Mouse (Mus musculus) CH12.LX (cell line): Measurements from ENCODE around the gene Gh. TPM values are rescaled to one million over a fixed set of nuclear protein-coding genes. Genes with fewer than 3 reads are reported as not detected.

Source experiments
- DNase-seq: peaks from one replicate; pipeline ENCODE4 v3.0.0-alpha.2; 2013; ENCODE audit errors: extremely low read depth
- H3K27ac ChIP-seq: 2 replicates; pipeline ENCODE4 v1.5.1; 2012; ENCODE audit warnings: low read depth, mild to moderate bottlenecking, control low read depth, moderate library complexity; ENCODE audit not compliant: insufficient read depth
- H3K27me3 ChIP-seq: replicated peaks from 2 replicates; pipeline ENCODE3; 2012; ENCODE audit warnings: inconsistent platforms
- H3K36me3 ChIP-seq, 2 experiments: replicated peaks in 1 of 2; 2 replicates each; pipeline versions ENCODE3 to v1.6.1; 2012; ENCODE audit warnings: inconsistent platforms in 1 of 2, low read length in 1 of 2, mild to moderate bottlenecking in 1 of 2, mixed read lengths in 1 of 2, moderate library complexity in 1 of 2; ENCODE audit not compliant: control insufficient read depth in 1 of 2, insufficient read depth in 1 of 2
- H3K4me1 ChIP-seq, 2 experiments: 2 replicates each; pipeline ENCODE4 v1.6.1; 2012; ENCODE audit warnings: inconsistent platforms in 1 of 2, moderate library complexity in 1 of 2; ENCODE audit not compliant: insufficient read depth in 2 of 2, control insufficient read depth in 1 of 2
- H3K4me2 ChIP-seq: 2 replicates; pipeline ENCODE4 v1.6.1; 2012; ENCODE audit warnings: low read depth, mild to moderate bottlenecking, control low read depth; ENCODE audit not compliant: poor library complexity, insufficient read depth, severe bottlenecking
- H3K4me3 ChIP-seq, 3 experiments: fragments of 150-350 bp in 1 of 3; sonication (generic) in 1 of 3; replicated peaks in 1 of 3; 2 replicates each; pipeline versions ENCODE3 to v1.5.1; 2011 to 2012; ENCODE audit warnings: low read depth in 2 of 3, low read length in 2 of 3, mild to moderate bottlenecking in 2 of 3, moderate library complexity in 2 of 3, control low read depth in 1 of 3, improper control_type of control experiment in 1 of 3, inconsistent platforms in 1 of 3, mixed read lengths in 1 of 3; ENCODE audit not compliant: poor library complexity in 1 of 3
- H3K79me2 ChIP-seq: replicated peaks from 2 replicates; pipeline ENCODE4 v1.6.1; 2012; ENCODE audit warnings: mild to moderate bottlenecking, moderate library complexity; ENCODE audit not compliant: control insufficient read depth, poor library complexity, insufficient read depth, severe bottlenecking; ENCODE audit errors: extremely low read depth
- H3K9ac ChIP-seq: 2 replicates; pipeline ENCODE4 v1.6.1; 2012; ENCODE audit warnings: low read depth, mild to moderate bottlenecking, control low read depth, moderate library complexity; ENCODE audit not compliant: insufficient read depth
- H3K9me3 ChIP-seq: replicated peaks from 2 replicates; pipeline ENCODE3; 2012; ENCODE audit warnings: low read length, inconsistent platforms, mixed read lengths
- BHLHE40 ChIP-seq: IDR thresholded peaks from 2 replicates; pipeline ENCODE4 v1.6.1; 2011; ENCODE audit warnings: mild to moderate bottlenecking, low read depth, low read length, improper control_type of control experiment
- CHD1 ChIP-seq: IDR thresholded peaks from 2 replicates; pipeline ENCODE4 v1.6.1; 2012; ENCODE audit warnings: low read depth, low read length, improper control_type of control experiment, inconsistent platforms
- CHD2 ChIP-seq: IDR thresholded peaks from 2 replicates; pipeline ENCODE4 v1.6.1; 2011; ENCODE audit warnings: low read length, improper control_type of control experiment
- CTCF ChIP-seq, 2 experiments: IDR thresholded peaks in 1 of 2; conservative IDR thresholded peaks in 1 of 2; 2 replicates each; pipeline ENCODE4 v1.5.1; 2011 to 2012; ENCODE audit warnings: low read depth in 2 of 2, low read length in 2 of 2, improper control_type of control experiment in 1 of 2, inconsistent platforms in 1 of 2, mild to moderate bottlenecking in 1 of 2, moderate library complexity in 1 of 2
- ELF1 ChIP-seq: IDR thresholded peaks from 2 replicates; pipeline ENCODE4 v1.6.1; 2014; ENCODE audit warnings: low read depth, mild to moderate bottlenecking, inconsistent platforms, low read length, improper control_type of control experiment
- EP300 ChIP-seq: IDR thresholded peaks from 2 replicates; pipeline ENCODE4 v1.6.1; 2011; ENCODE audit warnings: low read length, improper control_type of control experiment
- ETS1 ChIP-seq: conservative IDR thresholded peaks from 2 replicates; pipeline ENCODE4 v1.6.1; 2012; ENCODE audit warnings: low read depth, mild to moderate bottlenecking, inconsistent platforms, low read length, improper control_type of control experiment, moderate library complexity
- GABPA ChIP-seq: IDR thresholded peaks from 2 replicates; pipeline ENCODE4 v1.6.1; 2012; ENCODE audit warnings: low read depth, low read length, improper control_type of control experiment, inconsistent platforms; ENCODE audit not compliant: insufficient replicate concordance
- HCFC1 ChIP-seq: IDR thresholded peaks from 2 replicates; pipeline ENCODE4 v1.6.1; 2012; ENCODE audit warnings: low read depth, mild to moderate bottlenecking, inconsistent platforms, low read length, improper control_type of control experiment
- IRF4 ChIP-seq: IDR thresholded peaks from 2 replicates; pipeline ENCODE4 v1.6.1; 2014; ENCODE audit warnings: low read depth, mild to moderate bottlenecking, inconsistent platforms, low read length, improper control_type of control experiment
- KAT2A ChIP-seq: IDR thresholded peaks from 2 replicates; pipeline ENCODE4 v1.6.1; 2012; ENCODE audit warnings: low read length, improper control_type of control experiment, inconsistent platforms; ENCODE audit not compliant: insufficient replicate concordance
- MAFK ChIP-seq: IDR thresholded peaks from 2 replicates; pipeline ENCODE4 v1.6.1; 2011; ENCODE audit warnings: low read length, improper control_type of control experiment; ENCODE audit not compliant: insufficient replicate concordance
- MAX ChIP-seq: IDR thresholded peaks from 2 replicates; pipeline ENCODE4 v1.6.1; 2011; ENCODE audit warnings: low read length, improper control_type of control experiment
- MAZ ChIP-seq: IDR thresholded peaks from 2 replicates; pipeline ENCODE4 v1.6.1; 2012; ENCODE audit warnings: low read depth, mild to moderate bottlenecking, inconsistent platforms, low read length, improper control_type of control experiment, moderate library complexity
- MEF2A ChIP-seq: IDR thresholded peaks from 2 replicates; pipeline ENCODE4 v1.6.1; 2014; ENCODE audit warnings: low read depth, mild to moderate bottlenecking, inconsistent platforms, low read length, improper control_type of control experiment, borderline replicate concordance
- MXI1 ChIP-seq: IDR thresholded peaks from 2 replicates; pipeline ENCODE4 v1.6.1; 2011; ENCODE audit warnings: mild to moderate bottlenecking, low read depth, low read length, improper control_type of control experiment
- MYC ChIP-seq: IDR thresholded peaks from 2 replicates; pipeline ENCODE4 v1.6.1; 2011; ENCODE audit warnings: low read depth, mild to moderate bottlenecking, improper control_type of control experiment, low read length
- NELFE ChIP-seq: IDR thresholded peaks from 2 replicates; pipeline ENCODE4 v1.6.1; 2011; ENCODE audit warnings: low read depth, low read length, improper control_type of control experiment
- NRF1 ChIP-seq: IDR thresholded peaks from 2 replicates; pipeline ENCODE4 v1.6.1; 2014; ENCODE audit warnings: low read depth, mild to moderate bottlenecking, inconsistent platforms, low read length, improper control_type of control experiment, moderate library complexity
- POLR2A ChIP-seq: IDR thresholded peaks from 2 replicates; pipeline ENCODE4 v1.6.1; 2011; ENCODE audit warnings: low read depth, mild to moderate bottlenecking, improper control_type of control experiment, low read length
- RCOR1 ChIP-seq: conservative IDR thresholded peaks from 2 replicates; pipeline ENCODE4 v1.6.1; 2012; ENCODE audit warnings: low read depth, mild to moderate bottlenecking, inconsistent platforms, low read length, improper control_type of control experiment
- SIN3A ChIP-seq: IDR thresholded peaks from 2 replicates; pipeline ENCODE4 v1.6.1; 2012; ENCODE audit warnings: low read length, improper control_type of control experiment, inconsistent platforms
- SMC3 ChIP-seq: IDR thresholded peaks from 2 replicates; pipeline ENCODE4 v1.6.1; 2011; ENCODE audit warnings: low read depth, low read length, improper control_type of control experiment
- TBP ChIP-seq: conservative IDR thresholded peaks from 2 replicates; pipeline ENCODE4 v1.6.1; 2011; ENCODE audit warnings: low read depth, low read length, improper control_type of control experiment
- TCF12 ChIP-seq: IDR thresholded peaks from 2 replicates; pipeline ENCODE4 v1.6.1; 2014; ENCODE audit warnings: low read depth, mild to moderate bottlenecking, inconsistent platforms, low read length, improper control_type of control experiment
- ZMIZ1 ChIP-seq: IDR thresholded peaks from 2 replicates; pipeline ENCODE4 v1.6.1; 2012; ENCODE audit warnings: low read depth, mild to moderate bottlenecking, inconsistent platforms, low read length, improper control_type of control experiment
- ZNF384 ChIP-seq: IDR thresholded peaks from 2 replicates; pipeline ENCODE4 v1.6.1; 2012; ENCODE audit warnings: low read depth, low read length, improper control_type of control experiment, inconsistent platforms
- dilution Hi-C: fragments of 300-500 bp; cut with MboI; formaldehyde crosslinking; loops from 2 replicates; pipeline ENCODE4 v1.14.3; 2020; ENCODE audit warnings: low sequenced_read_pairs; ENCODE audit not compliant: extremely low pct_unique_long_range_greater_than_20kb, extremely low pct_ligation_motif_present
- in situ Hi-C: fragments of 300-500 bp; cut with MboI; formaldehyde crosslinking; loops from 3 replicates; pipeline ENCODE4 v1.14.3; 2019; ENCODE audit warnings: low sequenced_read_pairs, low pct_ligation_motif_present, low pct_unique_long_range_greater_than_20kb, mixed read lengths
- polyA plus RNA-seq: library from polyadenylated mRNA; unstranded; fragments of >175 nt; gene quantifications from 2 replicates; pipeline ENCODE4 v1.2.1, GENCODE M21; 2012; ENCODE audit warnings: low read depth; ENCODE audit not compliant: insufficient read length
- total RNA-seq, 2 experiments: library from RNA; depleted of rRNA; stranded (reverse); fragments of 300-350 nt in 1 of 2; fragments of >200 nt in 1 of 2; gene quantifications; 2 replicates each; pipeline ENCODE4 v1.2.3; 2012 to 2014

Gene Gh
- total and polyA plus RNA-seq, 3 experiments: 0.38 to 1.0 (median 0.68) TPM

DNA sequence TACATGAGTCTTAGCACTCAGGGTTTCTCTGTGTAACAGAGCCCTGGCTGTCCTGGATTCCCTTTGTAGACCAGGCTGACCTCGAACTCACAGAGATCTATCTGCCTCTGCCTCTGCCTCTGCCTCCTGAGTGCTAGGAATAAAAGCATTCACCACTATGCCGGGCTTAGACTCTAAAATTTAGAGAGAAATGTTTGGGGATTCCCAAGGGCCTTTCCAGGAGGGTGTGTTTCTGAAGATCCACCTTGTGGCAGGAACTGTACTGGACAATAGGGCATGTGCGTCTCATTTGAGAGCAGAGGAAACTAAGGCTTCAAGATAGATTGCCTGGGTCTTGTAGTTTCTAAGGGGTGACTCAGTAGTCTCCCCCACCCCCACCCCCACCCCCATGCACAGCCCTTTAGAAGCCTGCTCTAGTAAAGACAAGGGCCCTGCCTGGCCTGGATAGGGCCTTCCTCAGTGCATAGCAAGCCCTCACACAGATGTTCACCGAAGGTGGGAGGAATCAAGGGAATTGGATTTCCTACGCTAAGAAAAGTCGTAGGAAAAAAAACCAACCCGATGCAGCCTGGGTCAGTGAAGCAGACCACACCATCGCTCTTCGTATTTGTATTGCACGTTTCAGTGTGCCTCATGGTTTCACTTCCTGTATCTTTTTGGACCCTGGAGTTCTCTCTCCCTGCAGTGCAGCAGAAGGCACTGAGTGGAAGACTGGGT lies 3.8 kb upstream of the Gh start:
- Histone ChIP-seq H3K27me3 (no peaks in the 10 kb centered on the region), H3K4me1 (peaks cover 40 to 64% of the 10 kb centered on the region in 2 experiments), H3K9me3 (no peaks in the 10 kb centered on the region), H3K9ac (peak overlapping the region; percentile 18; the same call in 1 of the 2 replicates), H3K79me2 (no peaks in the 10 kb centered on the region; the same call in 1 of the 2 replicates), H3K27ac (peak overlapping the region; percentile 92), H3K36me3 (peaks cover 4% of the 10 kb centered on the region in 2 experiments), H3K4me3 (peak overlapping the region in 2 of 3 experiments; percentile 5 to 40), H3K4me2 (peak overlapping the region; percentile 85)
- in situ Hi-C loops: loop anchor here (25.0 kb wide), 1 partner anchor 457 kb away; the partner anchor contains the start of genes Milr1 and Pecam1
- dilution Hi-C loops: no loop called here
- TF ChIP-seq MAZ (peak; percentile 65; the same call in 1 of the 2 replicates), CHD1 (no peak), RCOR1 (peak; percentile 91), MEF2A (peak; percentile 81), ELF1 (peak; percentile 78), CTCF (conservative IDR thresholded peaks at IDR 0.05 in 1 of 2, IDR thresholded peaks at IDR 0.05 in 1 of 2; ENCODE audit: low read depth in 2 of 2, low read length in 2 of 2) (peak in 1 of 2 experiments; percentile 7; a peak in 1 of 4 replicates), ZNF384 (peak; percentile 86), IRF4 (peak; percentile 99), CHD2 (peak; percentile 81), MYC (peak; percentile 94), HCFC1 (no peak; the same call in none of the 2 replicates), ZMIZ1 (no peak), ETS1 (peak; percentile 95), NRF1 (0 out of 2 replicates have a peak, but pooled peaks have one; percentile 31), NELFE (no peak; the same call in 1 of the 2 replicates), BHLHE40 (peak; percentile 99), MAFK (no peak; the same call in 1 of the 2 replicates), POLR2A (peak; percentile 23; the same call in 1 of the 2 replicates), MXI1 (peak; percentile 87), KAT2A (0 out of 2 replicates have a peak, but pooled peaks have one; percentile 43), EP300 (peak; percentile 96), SMC3 (peak; percentile 5), TCF12 (peak; percentile 85), TBP (no peak; the same call in 1 of the 2 replicates), SIN3A (peak; percentile 82), GABPA (no peak), MAX (peak; percentile 87)
- DNase-seq: peak; percentile 92
